Mouse (Mus musculus) heart, adult 2 months (tissue): Measurements from ENCODE around the gene Pgpep1. TPM values are rescaled to one million over a fixed set of nuclear protein-coding genes. Genes with fewer than 3 reads are reported as not detected.

ENCODE experiments used
- DNase-seq, 2 experiments: peaks; one replicate each; pipeline ENCODE4 v3.0.0; 2021
- H3K27ac ChIP-seq: fragments of 200-600 bp; 2 replicates; pipeline ENCODE4 v1.8.1; 2022
- H3K27me3 ChIP-seq: fragments of 200-500 bp; 2 replicates; pipeline ENCODE4 v1.6.1; 2012; ENCODE audit warnings: mild to moderate bottlenecking, low read length, inconsistent platforms, mixed read lengths; ENCODE audit not compliant: control insufficient read depth, insufficient read depth
- H3K36me3 ChIP-seq: fragments of 200-500 bp; 2 replicates; pipeline ENCODE4 v1.6.1; 2012; ENCODE audit warnings: low read length, inconsistent platforms; ENCODE audit not compliant: control insufficient read depth, insufficient read depth
- H3K4me1 ChIP-seq: fragments of 200-500 bp; 2 replicates; pipeline ENCODE4 v1.6.1; 2011; ENCODE audit warnings: low read length; ENCODE audit not compliant: control insufficient read depth, insufficient read depth
- H3K4me3 ChIP-seq: fragments of 200-600 bp; 2 replicates; pipeline ENCODE4 v1.8.1; 2022
- H3K79me2 ChIP-seq: fragments of 200-500 bp; replicated peaks from 2 replicates; pipeline ENCODE4 v1.6.1; 2012; ENCODE audit warnings: mild to moderate bottlenecking, inconsistent platforms, low read length, moderate library complexity, mixed read lengths; ENCODE audit not compliant: control insufficient read depth, insufficient read depth
- H3K9ac ChIP-seq: fragments of 200-500 bp; 2 replicates; pipeline ENCODE4 v1.6.1; 2012; ENCODE audit warnings: low read depth, mild to moderate bottlenecking, control low read depth, inconsistent platforms, low read length, mixed read lengths
- CTCF ChIP-seq: fragments of 200-600 bp; IDR thresholded peaks from 2 replicates; pipeline ENCODE4 v1.8.1; 2022; ENCODE audit warnings: antibody characterized with exemption, mild to moderate bottlenecking, moderate library complexity
- EP300 ChIP-seq: fragments of 200-500 bp; IDR thresholded peaks from 2 replicates; pipeline ENCODE4 v1.6.1; 2011; ENCODE audit warnings: low read depth, low read length, control low read depth; ENCODE audit not compliant: insufficient read depth
- POLR2A ChIP-seq: fragments of 200-500 bp; IDR thresholded peaks from 2 replicates; pipeline ENCODE4 v1.6.1; 2011; ENCODE audit warnings: mild to moderate bottlenecking, low read depth, low read length, control low read depth; ENCODE audit not compliant: insufficient read depth
- WGBS: fragments of 180-500 bp; shearing (Covaris S2); methylation state at CpG from one replicate; pipeline ENCODE4 v1.1.7; 2018; 5-methylcytosine and 5-hydroxymethylcytosine counted together
- intact Hi-C: fragments of 180-260 bp; cut with DNase I; formaldehyde crosslinking; loops from one replicate; pipeline ENCODE4 v1.15.1; 2025
- polyA plus RNA-seq: library from polyadenylated mRNA; depleted of rRNA; stranded (reverse); fragments of >200 nt; gene quantifications from 2 replicates; pipeline ENCODE4 v1.2.3, GENCODE M21; 2012
- total RNA-seq, 2 experiments: library from RNA; stranded (reverse); gene quantifications; 2 replicates each; pipeline ENCODE4 v1.2.3; 2021

Gene Pgpep1
- total and polyA plus RNA-seq, 3 experiments: 35.5 to 48.4 (median 39.7) TPM

GRCm38 (mm10) chr8:70687576-70687975 is 27.4 kb upstream of the Pgpep1 start:
- H3K27me3 ChIP-seq: no peaks in the 10 kb centered on the region
- H3K36me3 ChIP-seq: no peaks in the 10 kb centered on the region
- TF ChIP-seq EP300 (0 out of 2 replicates have a peak, but pooled peaks have one; percentile 9), CTCF (no peak)
- no peaks in the 10 kb centered on the region for H3K79me2 ChIP-seq
- 25% methylated on average over 8 of the region's 8 CpGs for WGBS
- intact Hi-C loops: no loop called here
- H3K9ac ChIP-seq: no peak overlapping the region
- DNase-seq: peak; percentile 76 to 82
- peaks cover 10% of the 10 kb centered on the region for H3K4me1 ChIP-seq
- H3K27ac ChIP-seq: peak overlapping the region; percentile 62
- no peak overlapping the region for H3K4me3 ChIP-seq

- H3K9ac ChIP-seq: no peak overlapping the region
- H3K4me3 ChIP-seq: no peak overlapping the region
- no peaks in the 10 kb centered on the region for H3K27me3 ChIP-seq
- 63% methylated on average over 7 of the region's 7 CpGs for WGBS
- H3K4me1 ChIP-seq: peaks cover 23% of the 10 kb centered on the region
- TF ChIP-seq EP300: no peak
- no peak for TF ChIP-seq POLR2A
- TF ChIP-seq CTCF: no peak
- no peaks in the 10 kb centered on the region for H3K79me2 ChIP-seq
- DNase-seq: no peak
- H3K36me3 ChIP-seq: no peaks in the 10 kb centered on the region
- no peak overlapping the region for H3K27ac ChIP-seq
- intact Hi-C loops: no loop called here
These were observed 24.1 kb upstream of the Pgpep1 start for GRCm38 (mm10) chr8:70684291-70684690.

GRCm38 (mm10) chr8:70682692-70683091 is 22.5 kb upstream of the Pgpep1 start:
- Histone ChIP-seq H3K27me3 (no peaks in the 10 kb centered on the region), H3K9ac (peak overlapping the region; percentile 31), H3K4me1 (peaks cover 21% of the 10 kb centered on the region), H3K27ac (peak overlapping the region; percentile 85), H3K79me2 (no peaks in the 10 kb centered on the region), H3K36me3 (no peaks in the 10 kb centered on the region), H3K4me3 (peak overlapping the region; percentile 15; the same call in 1 of the 2 replicates)
- intact Hi-C loops: no loop called here
- TF ChIP-seq CTCF (no peak), POLR2A (no peak), EP300 (no peak)
- 42% methylated on average over 3 of the region's 3 CpGs for WGBS
- DNase-seq: no peak

- intact Hi-C loops: no loop called here
- H3K79me2 ChIP-seq: no peaks in the 10 kb centered on the region
- DNase-seq: peak; percentile 81 to 90
- peaks cover 17% of the 10 kb centered on the region for H3K4me1 ChIP-seq
- H3K9ac ChIP-seq: peak overlapping the region; percentile 31
- peak overlapping the region; percentile 85 for H3K27ac ChIP-seq
- TF ChIP-seq EP300 (0 out of 2 replicates have a peak, but pooled peaks have one; percentile 49), CTCF (peak; percentile 53), POLR2A (peak; percentile 66; the same call in 1 of the 2 replicates)
- no peaks in the 10 kb centered on the region for H3K27me3 ChIP-seq
- WGBS: 3% methylated on average over 19 of the region's 19 CpGs
- H3K4me3 ChIP-seq: peak overlapping the region; percentile 15; the same call in 1 of the 2 replicates
- no peaks in the 10 kb centered on the region for H3K36me3 ChIP-seq
These were observed 22.0 kb upstream of the Pgpep1 start for GRCm38 (mm10) chr8:70682193-70682592.

- peak overlapping the region; percentile 85; the same call in 1 of the 2 replicates for H3K27ac ChIP-seq
- no peak overlapping the region for H3K4me3 ChIP-seq
- H3K79me2 ChIP-seq: no peaks in the 10 kb centered on the region
- no peak for TF ChIP-seq EP300
- TF ChIP-seq CTCF: no peak
- TF ChIP-seq POLR2A: no peak
- intact Hi-C loops: no loop called here
- no peaks in the 10 kb centered on the region for H3K27me3 ChIP-seq
- 65% methylated on average over 3 of the region's 3 CpGs for WGBS
- H3K36me3 ChIP-seq: no peaks in the 10 kb centered on the region
- DNase-seq: no peak
- H3K4me1 ChIP-seq: peaks cover 16% of the 10 kb centered on the region
- H3K9ac ChIP-seq: no peak overlapping the region
These were observed 21.2 kb upstream of the Pgpep1 start for GRCm38 (mm10) chr8:70681410-70681809.

- TF ChIP-seq EP300 (no peak), CTCF (no peak)
- Histone ChIP-seq H3K4me1 (peaks cover 16% of the 10 kb centered on the region), H3K27ac (peak overlapping the region; percentile 64), H3K27me3 (no peaks in the 10 kb centered on the region), H3K36me3 (no peaks in the 10 kb centered on the region), H3K4me3 (no peak overlapping the region), H3K79me2 (no peaks in the 10 kb centered on the region), H3K9ac (no peak overlapping the region)
- intact Hi-C loops: no loop called here
- WGBS: 25% methylated on average over 3 of the region's 3 CpGs
- peak in 1 of 2 experiments; percentile 63 for DNase-seq
These were observed 19.9 kb upstream of the Pgpep1 start for GRCm38 (mm10) chr8:70680039-70680438.
